Mouse (Mus musculus) c-Kit-positive CD71-positive TER-119-positive erythroid progenitor cells, embryonic 14.5 days (primary cell): ENCODE measurements around the gene Vmn1r1.
"Not testable (repeated sequence)": the region's sequence is repeated elsewhere in the genome, so short reads cannot be mapped to it uniquely, and the experiment has no call there.

Source experiments
- DNase-seq: peaks from one replicate; pipeline ENCODE4 v3.0.0-alpha.2; 2013; ENCODE audit warnings: low spot score

Vmn1r1 gene

GRCm38 (mm10) chr1:182164386-182164785 is at the start of gene Vmn1r1:
Gene Vmn1r1, minus strand, starts transcription at chr1:182164486.
- no peak for DNase-seq

- no peak for DNase-seq
Observed at GRCm38 (mm10) chr1:182210322-182210721, 46.0 kb upstream of the Vmn1r1 start.

GRCm38 (mm10) chr1:182192581-182192980 is 28.3 kb upstream of the Vmn1r1 start:
- DNase-seq = no peak

- no peak for DNase-seq
Observed at GRCm38 (mm10) chr1:182191816-182192545, 27.7 kb upstream of the Vmn1r1 start.

GRCm38 (mm10) chr1:182191181-182191580 is 26.9 kb upstream of the Vmn1r1 start:
- no peak for DNase-seq

GRCm38 (mm10) chr1:182189669-182190440 is 25.6 kb upstream of the Vmn1r1 start:
- DNase-seq = no peak

- not testable (repeated sequence) for DNase-seq
Observed at GRCm38 (mm10) chr1:182182449-182182848, 18.2 kb upstream of the Vmn1r1 start.

GRCm38 (mm10) chr1:182181456-182182305 is 17.4 kb upstream of the Vmn1r1 start:
- DNase-seq = no peak

- not testable (repeated sequence) for DNase-seq
Observed at GRCm38 (mm10) chr1:182176985-182177384, 12.7 kb upstream of the Vmn1r1 start.

GRCm38 (mm10) chr1:182170206-182170605 is 5.9 kb upstream of the Vmn1r1 start:
- not testable (repeated sequence) for DNase-seq

- no peak for DNase-seq
Observed at GRCm38 (mm10) chr1:182162951-182163350, 1.3 kb downstream of the Vmn1r1 start.

GRCm38 (mm10) chr1:182159575-182159974 is 4.7 kb downstream of the Vmn1r1 start:
- DNase-seq = no peak

- no peak for DNase-seq
Observed at GRCm38 (mm10) chr1:182157734-182158133, 6.6 kb downstream of the Vmn1r1 start.

GRCm38 (mm10) chr1:182149966-182150365 is 14.3 kb downstream of the Vmn1r1 start:
- peak; percentile 33 for DNase-seq

GRCm38 (mm10) chr1:182148864-182149514 is 15.3 kb downstream of the Vmn1r1 start:
- no peak for DNase-seq

- no peak for DNase-seq
Observed at GRCm38 (mm10) chr1:182145546-182145945, 18.7 kb downstream of the Vmn1r1 start.

- DNase-seq = peak; percentile 50
Observed at GRCm38 (mm10) chr1:182143288-182143687, 21.0 kb downstream of the Vmn1r1 start.

- no peak for DNase-seq
Observed at GRCm38 (mm10) chr1:182142725-182143124, 21.6 kb downstream of the Vmn1r1 start.

GRCm38 (mm10) chr1:182140370-182140769 is 23.9 kb downstream of the Vmn1r1 start:
- DNase-seq = peak; percentile 65

- no peak for DNase-seq
Observed at GRCm38 (mm10) chr1:182139937-182140336, 24.3 kb downstream of the Vmn1r1 start.

GRCm38 (mm10) chr1:182138172-182138571 is 26.1 kb downstream of the Vmn1r1 start:
- DNase-seq = no peak
